Mouse (Mus musculus): ENCODE measurements around the gene Ccdc12. TPM values are rescaled to one million over a fixed set of nuclear protein-coding genes. Genes with fewer than 3 reads are reported as not detected.
A peak's percentile ranks its signal among the peaks of the same experiment; 100 is the strongest.

Gene Ccdc12
- total RNA-seq, 2 experiments from 2014 or later, result 46.7 to 49.7 TPM

- no peak for DNase-seq (ENCODE audit: low spot score in 2 of 2)
These were observed 45.1 kb downstream of the Ccdc12 start for GRCm38 (mm10) chr9:110701114-110702032.

GRCm38 (mm10) chr9:110702848-110703247, 46.5 kb downstream of the Ccdc12 start:
- no peak for DNase-seq (ENCODE audit: low spot score in 2 of 2)

- no peak for DNase-seq (ENCODE audit: low spot score in 2 of 2)
These were observed 47.6 kb downstream of the Ccdc12 start for GRCm38 (mm10) chr9:110703951-110704350.

GRCm38 (mm10) chr9:110706784-110707183, 50.5 kb downstream of the Ccdc12 start:
- DNase-seq (ENCODE audit: low spot score in 2 of 2), result no peak

- peak; percentile 80 to 81 for DNase-seq (ENCODE audit: low spot score in 2 of 2)
These were observed 53.4 kb downstream of the Ccdc12 start for GRCm38 (mm10) chr9:110709640-110710258.

GRCm38 (mm10) chr9:110711532-110711931, 55.2 kb downstream of the Ccdc12 start:
- DNase-seq (ENCODE audit: low spot score in 2 of 2), result no peak

GRCm38 (mm10) chr9:110711996-110712395, 55.7 kb downstream of the Ccdc12 start:
- no peak for DNase-seq (ENCODE audit: low spot score in 2 of 2)

- DNase-seq (ENCODE audit: low spot score in 2 of 2), result no peak
These were observed 56.2 kb downstream of the Ccdc12 start for GRCm38 (mm10) chr9:110712545-110712944.

GRCm38 (mm10) chr9:110713389-110713788, 57.1 kb downstream of the Ccdc12 start:
- no peak for DNase-seq (ENCODE audit: low spot score in 2 of 2)

- no peak for DNase-seq (ENCODE audit: low spot score in 2 of 2)
These were observed 59.1 kb downstream of the Ccdc12 start for GRCm38 (mm10) chr9:110715426-110715825.

GRCm38 (mm10) chr9:110716775-110717174, 60.5 kb downstream of the Ccdc12 start:
- DNase-seq (ENCODE audit: low spot score in 2 of 2), result peak; percentile 73 to 80

- no peak for DNase-seq (ENCODE audit: low spot score in 2 of 2)
These were observed 61.8 kb downstream of the Ccdc12 start for GRCm38 (mm10) chr9:110718071-110718470.

GRCm38 (mm10) chr9:110718810-110719209, 62.5 kb downstream of the Ccdc12 start:
- no peak for DNase-seq (ENCODE audit: low spot score in 2 of 2)

GRCm38 (mm10) chr9:110719977-110720376, 63.7 kb downstream of the Ccdc12 start:
- DNase-seq (ENCODE audit: low spot score in 2 of 2), result no peak

- no peak for DNase-seq (ENCODE audit: low spot score in 2 of 2)
These were observed 65.8 kb downstream of the Ccdc12 start for GRCm38 (mm10) chr9:110722060-110722459.

- peak; percentile 58 to 69 for DNase-seq (ENCODE audit: low spot score in 2 of 2)
These were observed 69.4 kb downstream of the Ccdc12 start for GRCm38 (mm10) chr9:110725721-110726135.

- no peak for DNase-seq (ENCODE audit: low spot score in 2 of 2)
These were observed 70.6 kb downstream of the Ccdc12 start for GRCm38 (mm10) chr9:110726867-110727266.

- peak; percentile 56 to 65 for DNase-seq (ENCODE audit: low spot score in 2 of 2)
These were observed 73.5 kb downstream of the Ccdc12 start for GRCm38 (mm10) chr9:110729841-110730240.

- DNase-seq (ENCODE audit: low spot score in 2 of 2), result no peak
These were observed 75.6 kb downstream of the Ccdc12 start for GRCm38 (mm10) chr9:110731859-110732258.

GRCm38 (mm10) chr9:110732623-110733022, 76.3 kb downstream of the Ccdc12 start:
- peak; percentile 28 to 57 for DNase-seq (ENCODE audit: low spot score in 2 of 2)

GRCm38 (mm10) chr9:110733102-110733501, 76.8 kb downstream of the Ccdc12 start:
- no peak for DNase-seq (ENCODE audit: low spot score in 2 of 2)

- DNase-seq (ENCODE audit: low spot score in 2 of 2), result no peak
These were observed 77.9 kb downstream of the Ccdc12 start for GRCm38 (mm10) chr9:110734154-110734553.

Measured in layer of hippocampus, postnatal 10 days (tissue).